Mouse (Mus musculus) thymus, adult 18-20 months (tissue): Measurements from ENCODE around the gene Cox7a1.

ENCODE experiments used
- DNase-seq, 2 experiments: peaks; one replicate each; pipeline ENCODE4 v3.0.0; 2022; ENCODE audit warnings: mixed read lengths in 2 of 2

The Cox7a1 gene

GRCm38 (mm10) chr7:30222205-30222604 is 38.3 kb downstream of the Cox7a1 start:
- no peak for DNase-seq

GRCm38 (mm10) chr7:30224206-30224605 is 40.3 kb downstream of the Cox7a1 start:
- DNase-seq, result no peak

DNA sequence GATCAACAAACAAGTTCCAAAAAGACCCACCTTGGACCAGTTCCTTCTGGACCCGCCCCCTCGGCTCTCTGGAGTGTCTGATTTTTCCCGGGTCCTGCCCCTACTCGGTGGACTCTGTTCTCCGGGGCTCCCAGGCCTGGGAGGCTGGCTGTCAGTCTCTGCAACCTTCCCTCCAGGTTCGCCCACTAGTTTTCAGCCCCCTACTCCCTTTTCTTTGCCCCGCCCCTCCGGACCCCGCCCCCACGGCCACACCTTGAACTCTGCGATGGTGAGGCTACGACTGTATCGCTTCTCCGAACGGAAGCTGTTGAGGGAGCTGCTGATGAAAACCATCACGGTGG is 47.4 kb downstream of the Cox7a1 start:
- no peak for DNase-seq

DNA sequence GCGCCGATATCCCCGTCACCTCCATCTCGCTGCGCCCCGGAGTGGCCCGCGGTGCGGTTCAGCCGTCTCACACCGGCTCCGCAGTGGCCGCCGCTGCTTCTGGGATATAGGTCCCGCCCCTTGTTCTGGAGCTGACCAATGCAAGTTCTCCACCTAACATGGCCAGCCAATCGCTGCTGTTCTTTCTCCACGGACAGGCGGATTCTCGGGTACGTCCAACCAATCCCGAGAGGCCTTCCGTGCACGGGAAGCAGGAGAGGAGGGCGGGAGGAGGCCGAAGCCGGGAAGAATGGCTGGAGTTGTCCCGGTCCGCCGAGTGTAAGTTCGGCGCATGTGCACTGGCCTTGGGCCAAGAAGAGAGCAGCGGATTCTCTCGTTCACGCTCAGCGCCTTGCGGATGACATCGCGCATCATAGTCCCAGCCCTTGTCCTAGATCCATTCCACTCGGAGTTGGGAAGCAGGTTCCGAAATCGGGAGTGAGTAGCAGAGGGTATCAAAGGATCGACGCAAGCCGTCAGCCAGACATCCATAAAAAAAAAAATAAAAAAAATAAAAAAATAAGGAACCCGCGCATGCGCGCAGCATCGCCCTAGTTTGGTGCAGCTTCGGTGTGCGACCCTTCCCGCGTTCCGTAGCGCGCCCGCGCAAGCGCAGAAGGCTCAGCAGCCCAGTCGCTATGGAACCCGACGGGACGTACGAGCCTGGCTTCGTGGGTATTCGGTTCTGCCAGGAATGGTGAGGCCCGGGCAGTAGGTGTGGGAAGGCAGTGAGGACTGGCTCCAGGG is 47.9 kb downstream of the Cox7a1 start, which contains the start of the genes Polr2i and Tbcb:
Gene Polr2i, plus strand, starts transcription at position 280 of the 786 bp plus-strand sequence.
Gene Tbcb, minus strand, starts transcription at position 604 of the 786 bp plus-strand sequence.
- DNase-seq, result peak; percentile 90 to 95

DNA sequence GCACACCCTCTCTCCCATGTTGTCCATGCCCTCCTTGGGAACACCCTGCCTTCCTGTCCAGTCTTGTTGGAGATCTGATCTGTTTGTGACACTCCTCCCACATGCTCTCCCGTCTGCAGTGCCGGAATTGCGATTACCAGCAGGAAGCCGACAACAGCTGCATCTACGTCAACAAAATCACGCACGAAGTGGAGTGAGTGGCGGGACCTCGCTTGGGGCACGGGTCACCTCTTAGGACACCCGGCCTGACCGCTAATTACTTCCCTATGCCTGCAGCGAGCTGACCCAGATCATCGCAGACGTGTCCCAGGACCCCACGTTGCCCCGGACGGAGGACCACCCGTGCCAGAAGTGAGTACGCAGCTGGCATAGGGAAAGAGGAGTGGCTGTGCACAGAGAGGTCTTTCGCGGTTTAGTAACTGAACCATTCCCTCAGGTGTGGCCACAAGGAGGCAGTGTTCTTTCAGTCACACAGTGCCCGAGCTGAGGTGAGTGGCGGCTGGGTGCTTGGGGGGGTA is 48.7 kb downstream of the Cox7a1 start:
- DNase-seq, result peak in 1 of 2 experiments; percentile 50

DNA sequence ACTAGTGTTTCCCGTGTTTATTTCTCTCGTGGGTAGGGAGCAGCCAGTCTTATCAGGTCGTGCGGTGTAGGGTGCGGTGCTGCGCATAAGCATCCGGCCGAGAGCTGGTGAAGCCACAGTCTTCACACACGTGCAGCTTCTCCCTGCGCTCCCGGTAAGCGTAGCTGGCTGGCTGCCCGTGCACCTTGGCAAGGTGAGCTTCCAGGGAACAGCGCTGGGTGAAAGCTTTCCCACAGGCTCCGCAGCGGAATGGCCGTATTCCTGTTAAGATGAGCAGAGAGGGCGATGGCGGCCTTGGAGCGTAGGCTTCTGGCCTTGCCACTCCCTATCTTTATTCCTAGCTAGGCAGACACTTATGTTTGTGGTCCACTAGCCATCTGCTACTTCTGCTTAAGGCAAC is 49.4 kb downstream of the Cox7a1 start:
- DNase-seq, result no peak

GRCm38 (mm10) chr7:30234276-30234858 is 50.4 kb downstream of the Cox7a1 start:
- no peak for DNase-seq

- no peak for DNase-seq
These were observed 51.1 kb downstream of the Cox7a1 start for GRCm38 (mm10) chr7:30235091-30235490.

DNA sequence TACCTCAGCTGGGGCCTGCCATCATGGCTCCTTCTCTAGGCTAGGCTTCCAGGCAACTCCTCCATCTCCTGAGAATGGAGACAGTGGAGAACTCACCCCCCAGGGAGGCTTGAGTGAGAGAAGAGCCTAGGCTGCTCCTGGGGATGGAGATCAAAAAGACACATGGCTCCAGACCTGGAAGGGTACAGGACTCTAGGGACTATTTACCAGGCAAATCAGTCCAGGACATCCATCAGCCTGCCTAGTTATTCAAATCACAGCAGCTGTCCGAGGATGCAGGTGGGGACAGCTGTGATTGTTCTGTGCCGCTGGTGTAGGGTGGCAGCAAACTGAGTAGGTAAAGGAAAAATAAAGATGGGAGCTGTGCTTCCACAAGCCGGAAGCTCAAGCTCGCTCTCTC is 51.7 kb downstream of the Cox7a1 start, which contains the start of gene Ovol3:
Gene Ovol3, minus strand, starts transcription at position 101 of the 400 bp plus-strand sequence.
- no peak for DNase-seq
